In genomic region chr5:89943276-89944127, GRCm38 (mm10) we compare ENCODE assay signal across 14 mouse cellular contexts.
DNase-seq lines count a peak whose midpoint lies in the region; ATAC-seq and TF ChIP-seq lines count a peak whose summit lies in the region.
"Had no signal": no experiment of that assay in that cellular context is flagged by ENCODE, and none has a peak within 500 bp of the region (broad histone marks: within the 10 kb centered on the region; RNA-seq: fewer than 3 reads in every experiment).

No protein-coding gene starts in this region.

- 72% methylated on average over 9 of the region's 9 CpGs for WGBS in kidney, postnatal 0 days
- 12% methylated on average over 9 of the region's 9 CpGs for WGBS in forebrain, embryonic 15.5 days

- no peaks in the 10 kb centered on the region for H3K27me3 ChIP-seq in kidney, postnatal 0 days (ENCODE audit: insufficient read depth, low read length)
- no peaks in the 10 kb centered on the region for H3K27me3 ChIP-seq in forebrain, embryonic 15.5 days
- H3K27me3 ChIP-seq: limb, embryonic 12.5 days; liver, embryonic 15.5 days had no signal

- H3K27ac ChIP-seq in kidney, postnatal 0 days: no peak overlapping the region
- H3K27ac ChIP-seq in forebrain, embryonic 15.5 days (replicated peaks): peak overlapping the region; percentile 50; the same call in 1 of the 2 replicates
- H3K27ac ChIP-seq: limb, embryonic 12.5 days; liver, embryonic 15.5 days had no signal

- H3K4me1 ChIP-seq in kidney, postnatal 0 days (replicated peaks; ENCODE audit: insufficient read depth, low read length): no peaks in the 10 kb centered on the region
- H3K4me1 ChIP-seq in forebrain, embryonic 15.5 days: peaks cover 18% of the 10 kb centered on the region
- H3K4me1 ChIP-seq: liver, embryonic 15.5 days had no signal

- H3K36me3 ChIP-seq in kidney, postnatal 0 days (ENCODE audit: insufficient read depth, low read length): no peaks in the 10 kb centered on the region
- no peaks in the 10 kb centered on the region for H3K36me3 ChIP-seq in forebrain, embryonic 15.5 days
- H3K36me3 ChIP-seq: limb, embryonic 12.5 days; liver, embryonic 15.5 days had no signal

- no peak overlapping the region for H3K9ac ChIP-seq in kidney, postnatal 0 days (ENCODE audit: low read depth, low read length)
- no peak overlapping the region for H3K9ac ChIP-seq in forebrain, embryonic 15.5 days (replicated peaks)
- H3K9ac ChIP-seq: limb, embryonic 12.5 days; liver, embryonic 15.5 days had no signal

- no peak overlapping the region for H3K4me2 ChIP-seq in kidney, postnatal 0 days (ENCODE audit: low read length)
- no peak overlapping the region for H3K4me2 ChIP-seq in forebrain, embryonic 15.5 days (replicated peaks)
- H3K4me2 ChIP-seq: limb, embryonic 12.5 days; liver, embryonic 15.5 days had no signal

- H3K4me3 ChIP-seq in kidney, postnatal 0 days (replicated peaks; ENCODE audit: low read depth, low read length): no peak overlapping the region
- no peak overlapping the region for H3K4me3 ChIP-seq in forebrain, embryonic 15.5 days
- H3K4me3 ChIP-seq: limb, embryonic 12.5 days; liver, embryonic 15.5 days had no signal

- ATAC-seq in kidney, postnatal 0 days (replicated peaks; ENCODE audit: low FRiP score, low read depth): no peak
- ATAC-seq in forebrain, embryonic 15.5 days (replicated peaks): peak; percentile 48
- ATAC-seq in monocyte, adult 5-6 weeks (replicated peaks; ENCODE audit: insufficient number of reproducible peaks, low FRiP score, low TSS enrichment, poor library complexity, severe bottlenecking): no peak
- ATAC-seq: intestine, embryonic 16.5 days had no signal

- H3K9me3 ChIP-seq in kidney, postnatal 0 days (replicated peaks; ENCODE audit: low read length): no peaks in the 10 kb centered on the region
- no peaks in the 10 kb centered on the region for H3K9me3 ChIP-seq in forebrain, embryonic 15.5 days
- H3K9me3 ChIP-seq: liver, embryonic 15.5 days had no signal

- DNase-seq in kidney, postnatal 0 days (ENCODE audit: low spot score): peak; percentile 6
- no peak for DNase-seq in kidney, postnatal 10 days
- DNase-seq in mesoderm, embryonic 11.5 days (ENCODE audit: low read depth, low spot score): peak; percentile 34
- DNase-seq in retina, postnatal 1 day: peak; percentile 49
- no peak for DNase-seq in spleen, postnatal 36 days (ENCODE audit: low spot score in 2 of 2)
- DNase-seq in kidney, adult 11 months: no peak
- DNase-seq: cerebellum, adult 9-10 months; kidney, postnatal 4 days; lung, postnatal 14 days had no signal

- no peak for TF ChIP-seq CTCF in kidney, postnatal 0 days (IDR thresholded peaks at IDR 0.05; ENCODE audit: low read depth)

Comparison
In these comparisons a context has a peak if more than half of its experiments do, and no peak if none do; other contexts are left out.
1. DNase-seq: peak in kidney, postnatal 0 days (single experiment), mesoderm, embryonic 11.5 days (single experiment) and retina, postnatal 1 day (single experiment); none in kidney, postnatal 10 days (single experiment), spleen, postnatal 36 days (0 of 2) and kidney, adult 11 months (single experiment).